Mouse (Mus musculus) forebrain, embryonic 11.5 days (tissue): ENCODE measurements at regions not wholly inside any gene's neighbourhood (a gene's known extent, or its start where the extent isn't known, plus 50 kb on each side); places are given as distances from the start of the nearest gene placed in this dataset.
"Not testable (repeated sequence)": the region's sequence is repeated elsewhere in the genome, so short reads cannot be mapped to it uniquely, and the experiment has no call there.

ENCODE experiments used
- ATAC-seq: fragments of 200-750 bp; cut with Nextera tagmentation; replicated peaks from 2 replicates; pipeline ENCODE4 v1.8.0; 2017; ENCODE audit warnings: moderate TSS enrichment; ENCODE audit not compliant: low FRiP score
- DNase-seq: peaks from one replicate; pipeline ENCODE4 v3.0.0-alpha.2; 2017; ENCODE audit warnings: low spot score
- H3K27ac ChIP-seq: fragments of 300-500 bp; sonication (generic); 2 replicates; pipeline ENCODE4 v1.5.1; 2014; ENCODE audit warnings: low read depth, low read length
- H3K27me3 ChIP-seq: fragments of 300-500 bp; sonication (generic); 2 replicates; pipeline ENCODE4 v1.6.1; 2014; ENCODE audit warnings: mild to moderate bottlenecking, low read length, mixed read lengths; ENCODE audit not compliant: control insufficient read depth, insufficient read depth
- H3K36me3 ChIP-seq: fragments of 300-500 bp; sonication (generic); 2 replicates; pipeline ENCODE4 v1.6.1; 2014; ENCODE audit warnings: mild to moderate bottlenecking, low read length, moderate library complexity, mixed read lengths; ENCODE audit not compliant: control insufficient read depth, insufficient read depth
- H3K4me1 ChIP-seq: fragments of 300-500 bp; sonication (generic); replicated peaks from 2 replicates; pipeline ENCODE4 v1.6.1; 2014; ENCODE audit warnings: low read length, mixed read lengths; ENCODE audit not compliant: control insufficient read depth, insufficient read depth
- H3K4me2 ChIP-seq: fragments of 300-500 bp; sonication (generic); 2 replicates; pipeline ENCODE4 v1.6.1; 2014; ENCODE audit warnings: low read depth, mild to moderate bottlenecking, low read length, moderate library complexity, mixed read lengths; ENCODE audit not compliant: severe bottlenecking
- H3K4me3 ChIP-seq: fragments of 300-500 bp; sonication (generic); 2 replicates; pipeline ENCODE4 v1.5.1; 2014; ENCODE audit warnings: low read depth, low read length
- H3K9ac ChIP-seq: fragments of 300-500 bp; sonication (generic); 2 replicates; pipeline ENCODE4 v1.6.1; 2014; ENCODE audit warnings: low read length
- H3K9me3 ChIP-seq: fragments of 300-500 bp; sonication (generic); 2 replicates; pipeline ENCODE4 v1.6.1; 2016; ENCODE audit warnings: low read length, mixed read lengths; ENCODE audit not compliant: control insufficient read depth
- WGBS: fragments of 180-500 bp; shearing (Covaris S2); extraction: QIAGEN DNeasy Blood & Tissue Kit; methylation state at CpG from one replicate; pipeline ENCODE4 v1.1.7; 2014; 5-methylcytosine and 5-hydroxymethylcytosine counted together

- Histone ChIP-seq H3K27ac (no peak overlapping the region), H3K4me2 (no peak overlapping the region), H3K9me3 (no peaks in the 10 kb centered on the region), H3K36me3 (no peaks in the 10 kb centered on the region), H3K4me3 (no peak overlapping the region), H3K27me3 (no peaks in the 10 kb centered on the region), H3K9ac (no peak overlapping the region), H3K4me1 (no peaks in the 10 kb centered on the region)
- DNase-seq (no peak), ATAC-seq (no peak)
- 59% methylated on average over 8 of the region's 8 CpGs for WGBS
Observed at GRCm38 (mm10) chr9:23692768-23693441, 404.9 kb upstream of the Npsr1 start.

DNA sequence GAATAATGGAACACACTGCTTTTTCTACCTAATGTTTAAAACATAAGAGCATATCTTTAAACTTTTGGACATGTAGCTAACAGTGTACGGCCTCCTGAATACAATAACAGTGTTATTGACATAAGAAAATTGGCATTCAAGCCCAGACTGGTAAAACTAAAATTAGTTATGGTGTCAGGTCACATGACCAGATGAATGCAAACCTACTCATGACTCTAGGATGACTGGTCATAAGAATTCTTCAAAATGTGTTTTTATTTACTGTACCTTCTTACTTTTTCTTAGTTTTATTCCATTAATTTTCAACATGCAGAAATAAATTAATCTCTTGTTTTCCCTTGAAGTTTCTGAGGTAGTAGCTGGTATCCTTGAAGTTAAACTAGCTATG lies 404.4 kb upstream of the Npsr1 start:
- no peak overlapping the region for H3K4me2 ChIP-seq
- DNase-seq (no peak), ATAC-seq (no peak)
- 78% methylated on average over 1 of the region's 1 CpGs for WGBS
- H3K4me3 ChIP-seq = no peak overlapping the region
- H3K36me3 ChIP-seq = no peaks in the 10 kb centered on the region
- H3K4me1 ChIP-seq = no peaks in the 10 kb centered on the region
- H3K27me3 ChIP-seq = no peaks in the 10 kb centered on the region
- no peak overlapping the region for H3K9ac ChIP-seq
- H3K27ac ChIP-seq = no peak overlapping the region
- no peaks in the 10 kb centered on the region for H3K9me3 ChIP-seq

GRCm38 (mm10) chr9:23694481-23694880 lies 403.3 kb upstream of the Npsr1 start:
- Histone ChIP-seq H3K36me3 (no peaks in the 10 kb centered on the region), H3K27me3 (no peaks in the 10 kb centered on the region), H3K9ac (no peak overlapping the region), H3K9me3 (no peaks in the 10 kb centered on the region), H3K4me1 (no peaks in the 10 kb centered on the region), H3K4me2 (no peak overlapping the region), H3K4me3 (no peak overlapping the region), H3K27ac (no peak overlapping the region)
- ATAC-seq = no peak
- DNase-seq = no peak
- WGBS = 92% methylated on average over 2 of the region's 2 CpGs

- no peak for ATAC-seq
- Histone ChIP-seq H3K4me1 (no peaks in the 10 kb centered on the region), H3K4me3 (no peak overlapping the region), H3K27ac (no peak overlapping the region), H3K4me2 (no peak overlapping the region), H3K9me3 (no peaks in the 10 kb centered on the region), H3K36me3 (no peaks in the 10 kb centered on the region), H3K9ac (no peak overlapping the region), H3K27me3 (no peaks in the 10 kb centered on the region)
- 73% methylated on average over 1 of the region's 1 CpGs for WGBS
- DNase-seq = no peak
Observed at GRCm38 (mm10) chr9:23700567-23700966, 397.2 kb upstream of the Npsr1 start.

GRCm38 (mm10) chr9:23717584-23717983 lies 380.2 kb upstream of the Npsr1 start:
- not testable (repeated sequence) for H3K4me1 ChIP-seq, H3K36me3 ChIP-seq, H3K27me3 ChIP-seq, H3K9me3 ChIP-seq, H3K4me3 ChIP-seq, DNase-seq, H3K4me2 ChIP-seq, ATAC-seq, H3K27ac ChIP-seq, H3K9ac ChIP-seq

- no peaks in the 10 kb centered on the region for H3K36me3 ChIP-seq
- no peak overlapping the region for H3K4me2 ChIP-seq
- no peak overlapping the region for H3K4me3 ChIP-seq
- ATAC-seq (no peak), DNase-seq (no peak)
- H3K4me1 ChIP-seq = no peaks in the 10 kb centered on the region
- 82% methylated on average over 4 of the region's 4 CpGs for WGBS
- no peak overlapping the region for H3K9ac ChIP-seq
- H3K27me3 ChIP-seq = no peaks in the 10 kb centered on the region
- H3K9me3 ChIP-seq = no peaks in the 10 kb centered on the region
- no peak overlapping the region for H3K27ac ChIP-seq
Observed at GRCm38 (mm10) chr9:23728816-23729215, 369.0 kb upstream of the Npsr1 start.

- no peaks in the 10 kb centered on the region for H3K4me1 ChIP-seq
- H3K9ac ChIP-seq = no peak overlapping the region
- no peaks in the 10 kb centered on the region for H3K36me3 ChIP-seq
- no peak overlapping the region for H3K27ac ChIP-seq
- 89% methylated on average over 5 of the region's 5 CpGs for WGBS
- H3K9me3 ChIP-seq = no peaks in the 10 kb centered on the region
- H3K4me3 ChIP-seq = no peak overlapping the region
- ATAC-seq = no peak
- DNase-seq = no peak
- H3K4me2 ChIP-seq = no peak overlapping the region
- H3K27me3 ChIP-seq = no peaks in the 10 kb centered on the region
Observed at GRCm38 (mm10) chr9:23752478-23752877, 345.3 kb upstream of the Npsr1 start.

GRCm38 (mm10) chr9:23786660-23787059 lies 311.1 kb upstream of the Npsr1 start:
- H3K9ac ChIP-seq = no peak overlapping the region
- DNase-seq (no peak), ATAC-seq (no peak)
- no peak overlapping the region for H3K4me2 ChIP-seq
- H3K4me1 ChIP-seq = no peaks in the 10 kb centered on the region
- H3K27me3 ChIP-seq = no peaks in the 10 kb centered on the region
- 54% methylated on average over 4 of the region's 4 CpGs for WGBS
- H3K36me3 ChIP-seq = no peaks in the 10 kb centered on the region
- H3K27ac ChIP-seq = no peak overlapping the region
- H3K9me3 ChIP-seq = no peaks in the 10 kb centered on the region
- no peak overlapping the region for H3K4me3 ChIP-seq
